Mouse (Mus musculus) heart, postnatal 10 days (tissue): ENCODE data around the gene Ankrd27. TPM values are rescaled to one million over a fixed set of nuclear protein-coding genes. Genes with fewer than 3 reads are reported as not detected.

ENCODE experiments used
- DNase-seq, 2 experiments: peaks; one replicate each; pipeline ENCODE4 v3.0.0; 2021
- intact Hi-C: fragments of 180-260 bp; cut with DNase I; formaldehyde crosslinking; loops from one replicate; pipeline ENCODE4 v1.15.1; 2025
- total RNA-seq, 2 experiments: library from RNA; stranded (reverse); gene quantifications; 2 replicates each; pipeline ENCODE4 v1.2.3; 2021

Ankrd27 gene
- total RNA-seq, 2 experiments from 2014 or later = 15.6 to 16.4 TPM

GRCm38 (mm10) chr7:35582719-35583118 is 3.3 kb upstream of the Ankrd27 start:
- intact Hi-C loops = no loop called here
- DNase-seq = no peak

GRCm38 (mm10) chr7:35583476-35584025 is 2.5 kb upstream of the Ankrd27 start:
- intact Hi-C loops = no loop called here

GRCm38 (mm10) chr7:35584068-35584785 is 1.8 kb upstream of the Ankrd27 start:
- intact Hi-C loops = no loop called here
- peak in 1 of 2 experiments; percentile 12 for DNase-seq

More at GRCm38 (mm10) chr7:35583476-35584025, 2.5 kb upstream of the Ankrd27 start:
- DNase-seq = no peak

- DNase-seq = peak; percentile 38 to 47
- intact Hi-C loops = no loop called here
Observed at GRCm38 (mm10) chr7:35584786-35585190, 1.3 kb upstream of the Ankrd27 start.

GRCm38 (mm10) chr7:35585191-35586054 is 621 bp upstream of the Ankrd27 start, which contains the start of gene Rgs9bp:
Gene Rgs9bp (minus strand): TSS chr7:35585582.
- intact Hi-C loops = no loop called here

GRCm38 (mm10) chr7:35586906-35587445 is 932 bp downstream of the Ankrd27 start:
- DNase-seq = peak in 1 of 2 experiments; percentile 3
- intact Hi-C loops = no loop called here

More at GRCm38 (mm10) chr7:35585191-35586054, 621 bp upstream of the Ankrd27 start, which contains the start of gene Rgs9bp:
- peak; percentile 46 to 47 for DNase-seq

- intact Hi-C loops = no loop called here
- no peak for DNase-seq
Observed at GRCm38 (mm10) chr7:35587728-35588127, 1.7 kb downstream of the Ankrd27 start.

- no peak for DNase-seq
- intact Hi-C loops = no loop called here
Observed at GRCm38 (mm10) chr7:35588680-35589428, 2.8 kb downstream of the Ankrd27 start.

GRCm38 (mm10) chr7:35589485-35589884 is 3.4 kb downstream of the Ankrd27 start:
- DNase-seq = no peak
- intact Hi-C loops = no loop called here

- peak; percentile 36 to 41 for DNase-seq
- intact Hi-C loops = no loop called here
Observed at GRCm38 (mm10) chr7:35590731-35591191, 4.7 kb downstream of the Ankrd27 start.

- intact Hi-C loops = no loop called here
Observed at GRCm38 (mm10) chr7:35594311-35594710, 8.3 kb downstream of the Ankrd27 start.

GRCm38 (mm10) chr7:35599492-35599891 is 13.4 kb downstream of the Ankrd27 start:
- intact Hi-C loops = no loop called here
- no peak for DNase-seq

More at GRCm38 (mm10) chr7:35594311-35594710, 8.3 kb downstream of the Ankrd27 start:
- DNase-seq = no peak

- no peak for DNase-seq
- intact Hi-C loops = no loop called here
Observed at GRCm38 (mm10) chr7:35600031-35600430, 14.0 kb downstream of the Ankrd27 start.

- intact Hi-C loops = no loop called here
- DNase-seq = no peak
Observed at GRCm38 (mm10) chr7:35601106-35601505, 15.1 kb downstream of the Ankrd27 start.

- intact Hi-C loops = no loop called here
Observed at GRCm38 (mm10) chr7:35602766-35603165, 16.7 kb downstream of the Ankrd27 start.

GRCm38 (mm10) chr7:35606816-35607215 is 20.8 kb downstream of the Ankrd27 start:
- intact Hi-C loops = no loop called here
- DNase-seq = no peak

More at GRCm38 (mm10) chr7:35602766-35603165, 16.7 kb downstream of the Ankrd27 start:
- DNase-seq = no peak

GRCm38 (mm10) chr7:35609245-35609644 is 23.2 kb downstream of the Ankrd27 start:
- DNase-seq = no peak
- intact Hi-C loops = no loop called here

- intact Hi-C loops = no loop called here
- DNase-seq = no peak
Observed at GRCm38 (mm10) chr7:35617513-35617912, 31.5 kb downstream of the Ankrd27 start.

GRCm38 (mm10) chr7:35622626-35623025 is 36.6 kb downstream of the Ankrd27 start:
- no peak for DNase-seq
- intact Hi-C loops = no loop called here

- DNase-seq = no peak
- intact Hi-C loops = no loop called here
Observed at GRCm38 (mm10) chr7:35626038-35626437, 40.0 kb downstream of the Ankrd27 start.
